Comparison of ENCODE assay signal across 24 mouse cellular contexts in the genomic region with DNA sequence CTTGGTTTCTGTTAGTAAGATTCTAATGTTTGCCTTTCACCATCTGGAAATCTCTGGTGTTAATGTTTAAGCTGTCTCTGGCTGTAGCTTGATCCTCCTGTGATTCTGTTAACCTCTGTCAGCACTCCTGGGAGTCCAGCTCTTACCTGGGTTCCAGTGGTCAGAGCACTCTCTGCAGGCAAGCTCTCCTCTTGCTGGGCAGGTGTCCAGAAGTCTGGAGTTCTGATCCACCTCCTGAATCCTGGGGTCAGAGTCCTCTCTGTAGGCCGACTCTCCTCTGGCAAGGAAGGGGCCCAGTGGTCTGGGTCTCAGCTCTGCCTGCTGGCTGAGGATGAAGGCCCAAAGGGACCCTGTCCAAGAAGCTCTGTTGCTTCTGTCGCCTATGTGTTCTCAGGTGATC.
"Had no signal": no experiment of that assay in that cellular context is flagged by ENCODE, and none has a peak within 500 bp of the region (broad histone marks: within the 10 kb centered on the region; RNA-seq: fewer than 3 reads in every experiment).

No protein-coding gene starts in this region.

- H3K27ac ChIP-seq: gastrocnemius, adult 2 months; heart, embryonic 10.5 days; hindbrain, embryonic 10.5 days; hindbrain, embryonic 12.5 days; hindbrain, embryonic 14.5 days; intestine, embryonic 15.5 days; left cerebral cortex, adult 2 months; limb, embryonic 10.5 days; limb, embryonic 12.5 days; liver, embryonic 13.5 days; liver, embryonic 15.5 days had no signal

- H3K4me3 ChIP-seq: gastrocnemius, adult 2 months; heart, embryonic 10.5 days; heart, embryonic 12.5 days; hindbrain, embryonic 10.5 days; hindbrain, embryonic 12.5 days; intestine, embryonic 15.5 days; left cerebral cortex, adult 2 months; limb, embryonic 10.5 days; limb, embryonic 12.5 days; liver, embryonic 13.5 days; liver, embryonic 15.5 days had no signal

- H3K9me3 ChIP-seq: intestine, embryonic 15.5 days; limb, embryonic 10.5 days; liver, embryonic 15.5 days had no signal

- DNase-seq: gastrocnemius, adult 2 months; gastrocnemius, postnatal 10 days; gastrocnemius, postnatal 25 days; heart, adult 18-20 months; heart, postnatal 10 days; heart, postnatal 4 days; liver; liver, embryonic 13.5 days; liver, postnatal 0 days had no signal

- H3K4me1 ChIP-seq: heart, embryonic 10.5 days; heart, embryonic 12.5 days; hindbrain, embryonic 10.5 days; hindbrain, embryonic 12.5 days; intestine, embryonic 15.5 days; limb, embryonic 10.5 days; limb, embryonic 12.5 days; liver, embryonic 13.5 days; liver, embryonic 15.5 days had no signal

- ATAC-seq: forebrain, embryonic 16.5 days; hindbrain, embryonic 16.5 days; inflammation-experienced regulatory T-cells, adult 6 months; intestine, embryonic 15.5 days; intestine, postnatal 0 days; liver, postnatal 0 days had no signal

- H3K27me3 ChIP-seq: heart, embryonic 12.5 days; hindbrain, embryonic 12.5 days; intestine, embryonic 15.5 days; limb, embryonic 12.5 days; liver, embryonic 13.5 days; liver, embryonic 15.5 days had no signal

- H3K4me2 ChIP-seq: heart, embryonic 12.5 days; hindbrain, embryonic 12.5 days; hindbrain, embryonic 14.5 days; intestine, embryonic 15.5 days; limb, embryonic 12.5 days; liver, embryonic 11.5 days; liver, embryonic 13.5 days; liver, embryonic 15.5 days had no signal

- H3K36me3 ChIP-seq: heart, embryonic 10.5 days; heart, embryonic 12.5 days; hindbrain, embryonic 10.5 days; hindbrain, embryonic 12.5 days; intestine, embryonic 15.5 days; limb, embryonic 10.5 days; limb, embryonic 12.5 days; liver, embryonic 13.5 days; liver, embryonic 15.5 days had no signal

- H3K9ac ChIP-seq: heart, embryonic 12.5 days; hindbrain, embryonic 12.5 days; hindbrain, embryonic 14.5 days; intestine, embryonic 15.5 days; limb, embryonic 12.5 days; liver, embryonic 13.5 days; liver, embryonic 15.5 days; liver, postnatal 0 days had no signal
